Mouse (Mus musculus): ENCODE measurements around the gene Tnip3. TPM values are rescaled to one million over a fixed set of nuclear protein-coding genes. Genes with fewer than 3 reads are reported as not detected.

Tnip3 gene
- polyA plus RNA-seq, 1 experiment from 2014 or later: not detected

- Histone ChIP-seq H3K27ac (no peak overlapping the region), H3K4me1 (no peaks in the 10 kb centered on the region), H3K4me2 (no peak overlapping the region), H3K27me3 (replicated peaks) (no peaks in the 10 kb centered on the region), H3K36me3 (replicated peaks) (no peaks in the 10 kb centered on the region), H3K9ac (no peak overlapping the region), H3K4me3 (no peak overlapping the region), H3K9me3 (no peaks in the 10 kb centered on the region)
- WGBS: 78% methylated on average over 2 of the region's 2 CpGs
- no peak for ATAC-seq (replicated peaks)
Measured at GRCm38 (mm10) chr6:65540138-65540537, 15.0 kb downstream of the Tnip3 start.

- no peak overlapping the region for H3K4me2 ChIP-seq
- no peak overlapping the region for H3K27ac ChIP-seq
- no peaks in the 10 kb centered on the region for H3K27me3 ChIP-seq (replicated peaks)
- no peak for ATAC-seq (replicated peaks)
- no peak overlapping the region for H3K4me3 ChIP-seq
- no peak overlapping the region for H3K9ac ChIP-seq
- H3K4me1 ChIP-seq: no peaks in the 10 kb centered on the region
- no peaks in the 10 kb centered on the region for H3K36me3 ChIP-seq (replicated peaks)
- 90% methylated on average over 3 of the region's 3 CpGs for WGBS
- H3K9me3 ChIP-seq: no peaks in the 10 kb centered on the region
Measured at GRCm38 (mm10) chr6:65541094-65541493, 16.0 kb downstream of the Tnip3 start.

- Histone ChIP-seq H3K36me3 (replicated peaks) (no peaks in the 10 kb centered on the region), H3K4me3 (no peak overlapping the region), H3K4me2 (no peak overlapping the region), H3K27ac (no peak overlapping the region), H3K9ac (no peak overlapping the region), H3K4me1 (no peaks in the 10 kb centered on the region), H3K9me3 (no peaks in the 10 kb centered on the region), H3K27me3 (replicated peaks) (no peaks in the 10 kb centered on the region)
- WGBS: 48% methylated on average over 3 of the region's 3 CpGs
- ATAC-seq (replicated peaks): no peak
Measured at GRCm38 (mm10) chr6:65542391-65542790, 17.3 kb downstream of the Tnip3 start.

DNA sequence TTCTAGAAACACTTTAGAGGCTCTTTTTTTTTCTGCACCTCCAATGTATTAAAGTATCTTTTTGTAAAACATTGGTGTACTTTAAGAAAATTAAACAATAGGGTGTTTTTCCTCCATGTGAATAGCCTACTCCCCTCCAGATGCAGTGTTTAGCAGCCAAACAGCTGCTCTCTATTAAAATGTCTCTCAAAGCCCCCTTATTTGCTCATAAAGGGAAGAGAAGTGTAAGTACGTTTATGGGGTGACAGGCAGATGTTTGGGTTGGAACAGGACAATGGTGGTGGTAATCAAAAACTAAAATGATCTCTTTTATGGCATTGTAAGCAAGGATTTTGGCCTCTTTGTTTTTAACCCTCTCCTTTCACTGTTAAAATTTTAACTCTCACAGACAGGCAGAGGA is 17.8 kb downstream of the Tnip3 start:
- ATAC-seq (replicated peaks): no peak
- 18% methylated on average over 1 of the region's 1 CpGs for WGBS
- H3K27ac ChIP-seq: no peak overlapping the region
- no peaks in the 10 kb centered on the region for H3K27me3 ChIP-seq (replicated peaks)
- H3K9me3 ChIP-seq: no peaks in the 10 kb centered on the region
- H3K4me3 ChIP-seq: no peak overlapping the region
- H3K4me2 ChIP-seq: no peak overlapping the region
- no peaks in the 10 kb centered on the region for H3K4me1 ChIP-seq
- H3K36me3 ChIP-seq (replicated peaks): no peaks in the 10 kb centered on the region
- no peak overlapping the region for H3K9ac ChIP-seq

- H3K4me3 ChIP-seq: no peak overlapping the region
- H3K9me3 ChIP-seq: no peaks in the 10 kb centered on the region
- no peak overlapping the region for H3K27ac ChIP-seq
- no peaks in the 10 kb centered on the region for H3K4me1 ChIP-seq
- H3K36me3 ChIP-seq (replicated peaks): no peaks in the 10 kb centered on the region
- no peak for ATAC-seq (replicated peaks)
- WGBS: 70% methylated on average over 3 of the region's 3 CpGs
- no peak overlapping the region for H3K9ac ChIP-seq
- H3K4me2 ChIP-seq: no peak overlapping the region
- no peaks in the 10 kb centered on the region for H3K27me3 ChIP-seq (replicated peaks)
Measured at GRCm38 (mm10) chr6:65563887-65564656, 39.0 kb downstream of the Tnip3 start.

GRCm38 (mm10) chr6:65564657-65565039 is 39.5 kb downstream of the Tnip3 start:
- WGBS: 81% methylated on average over 2 of the region's 2 CpGs
- Histone ChIP-seq H3K9ac (no peak overlapping the region), H3K4me2 (no peak overlapping the region), H3K9me3 (no peaks in the 10 kb centered on the region), H3K4me3 (no peak overlapping the region), H3K27ac (no peak overlapping the region), H3K36me3 (replicated peaks) (no peaks in the 10 kb centered on the region), H3K4me1 (no peaks in the 10 kb centered on the region), H3K27me3 (replicated peaks) (no peaks in the 10 kb centered on the region)
- no peak for ATAC-seq (replicated peaks)

DNA sequence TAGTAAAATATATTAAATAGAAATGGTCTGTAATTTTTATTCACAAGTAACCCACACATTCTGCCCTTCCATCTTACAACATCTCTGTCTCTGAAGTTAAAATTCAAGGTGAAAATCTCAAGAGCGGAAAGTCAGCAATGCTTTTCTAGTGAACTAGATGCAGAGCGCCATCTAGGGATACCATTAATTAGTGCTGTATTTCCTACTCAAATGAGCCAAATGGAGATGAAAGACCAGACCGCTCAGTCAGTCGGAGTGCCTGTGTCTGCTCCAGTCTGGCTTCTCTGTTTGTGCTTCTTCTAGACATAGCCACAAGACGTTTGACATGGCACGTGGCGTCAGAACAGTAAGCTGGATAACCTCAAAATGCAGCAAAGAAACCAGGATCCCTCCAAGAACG is 44.6 kb downstream of the Tnip3 start:
- Histone ChIP-seq H3K9me3 (no peaks in the 10 kb centered on the region), H3K4me3 (no peak overlapping the region), H3K27ac (no peak overlapping the region), H3K36me3 (replicated peaks) (no peaks in the 10 kb centered on the region), H3K4me1 (no peaks in the 10 kb centered on the region), H3K27me3 (replicated peaks) (no peaks in the 10 kb centered on the region), H3K4me2 (no peak overlapping the region), H3K9ac (no peak overlapping the region)
- no peak; the same call in 1 of the 2 replicates for ATAC-seq (replicated peaks)
- WGBS: 33% methylated on average over 8 of the region's 8 CpGs

DNA sequence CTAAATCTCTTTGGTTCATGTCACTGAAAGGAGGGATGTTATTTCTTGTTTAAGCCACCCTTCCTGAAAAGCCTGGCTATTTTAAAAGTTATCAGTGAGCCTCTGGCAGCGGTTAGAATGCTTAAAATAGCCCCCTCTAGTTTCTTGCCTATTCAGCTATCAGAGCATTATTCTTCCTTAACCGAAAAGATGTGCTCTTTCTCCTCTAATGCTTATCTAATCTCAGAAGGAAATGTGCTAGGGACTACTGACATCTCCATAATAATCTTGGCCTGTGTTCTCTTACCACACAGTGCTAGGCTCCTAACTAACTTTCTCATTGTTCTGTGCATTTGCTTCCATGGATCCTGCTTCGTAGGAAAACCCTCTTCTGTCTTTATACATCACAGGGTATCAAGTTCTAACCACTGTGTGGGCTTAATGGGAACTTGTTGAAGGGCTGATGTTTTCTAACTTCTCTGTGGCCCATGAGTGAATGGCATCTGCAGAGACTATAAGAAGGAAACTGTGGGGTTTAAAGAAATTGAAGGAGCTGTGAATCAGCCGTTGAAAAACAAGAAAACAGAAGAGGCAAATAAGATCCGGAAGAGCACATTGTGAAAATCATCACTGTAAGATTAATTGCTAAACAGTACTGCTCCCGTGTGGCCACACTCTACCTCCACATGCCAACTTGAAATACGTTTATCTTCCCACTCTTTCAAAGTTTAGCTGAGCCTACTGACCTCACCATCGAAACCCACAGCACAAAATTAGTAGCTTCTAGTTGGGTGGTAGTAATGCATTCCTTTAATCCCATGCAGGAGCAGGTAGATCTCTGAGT is 53.2 kb downstream of the Tnip3 start:
- Histone ChIP-seq H3K36me3 (replicated peaks) (no peaks in the 10 kb centered on the region), H3K4me2 (no peak overlapping the region), H3K9ac (no peak overlapping the region), H3K4me3 (no peak overlapping the region), H3K27ac (no peak overlapping the region), H3K9me3 (no peaks in the 10 kb centered on the region), H3K4me1 (no peaks in the 10 kb centered on the region), H3K27me3 (replicated peaks) (no peaks in the 10 kb centered on the region)
- WGBS: 83% methylated on average over 8 of the region's 8 CpGs
- no peak for ATAC-seq (replicated peaks)

DNA sequence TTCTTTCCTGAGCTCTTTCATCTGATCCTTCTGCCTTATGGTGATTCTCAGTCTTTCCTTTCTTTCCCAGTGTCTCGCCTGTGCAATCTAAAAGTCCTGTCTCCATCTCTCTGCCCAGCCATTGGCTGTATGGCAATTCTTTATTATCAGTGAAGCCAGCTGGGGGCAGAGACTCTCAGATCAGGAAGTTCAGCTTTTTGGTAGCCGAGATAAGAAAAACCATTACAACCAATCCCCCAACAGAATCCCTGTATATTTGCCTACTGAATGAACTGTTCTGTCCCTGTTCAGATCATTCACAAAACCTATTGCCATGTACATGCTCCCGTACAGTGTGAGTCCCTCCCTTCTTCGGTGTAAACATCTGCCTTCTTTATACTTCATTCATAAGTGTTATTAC is 57.9 kb downstream of the Tnip3 start:
- no peak overlapping the region for H3K27ac ChIP-seq
- H3K9ac ChIP-seq: no peak overlapping the region
- H3K4me1 ChIP-seq: peaks cover 3% of the 10 kb centered on the region; the same call in 1 of the 2 replicates
- no peak for ATAC-seq (replicated peaks)
- 84% methylated on average over 4 of the region's 4 CpGs for WGBS
- no peaks in the 10 kb centered on the region for H3K36me3 ChIP-seq (replicated peaks)
- no peaks in the 10 kb centered on the region for H3K9me3 ChIP-seq
- H3K4me3 ChIP-seq: no peak overlapping the region
- no peak overlapping the region for H3K4me2 ChIP-seq
- no peaks in the 10 kb centered on the region for H3K27me3 ChIP-seq (replicated peaks)

GRCm38 (mm10) chr6:65584870-65585332 is 59.8 kb downstream of the Tnip3 start:
- H3K27ac ChIP-seq: no peak overlapping the region
- WGBS: 20% methylated on average over 4 of the region's 4 CpGs
- no peaks in the 10 kb centered on the region for H3K9me3 ChIP-seq
- H3K36me3 ChIP-seq (replicated peaks): no peaks in the 10 kb centered on the region
- H3K27me3 ChIP-seq (replicated peaks): no peaks in the 10 kb centered on the region
- H3K4me3 ChIP-seq: no peak overlapping the region
- H3K4me2 ChIP-seq: no peak overlapping the region
- peaks cover 3% of the 10 kb centered on the region; the same call in 1 of the 2 replicates for H3K4me1 ChIP-seq
- no peak overlapping the region for H3K9ac ChIP-seq
- ATAC-seq (replicated peaks): peak; percentile 70

DNA sequence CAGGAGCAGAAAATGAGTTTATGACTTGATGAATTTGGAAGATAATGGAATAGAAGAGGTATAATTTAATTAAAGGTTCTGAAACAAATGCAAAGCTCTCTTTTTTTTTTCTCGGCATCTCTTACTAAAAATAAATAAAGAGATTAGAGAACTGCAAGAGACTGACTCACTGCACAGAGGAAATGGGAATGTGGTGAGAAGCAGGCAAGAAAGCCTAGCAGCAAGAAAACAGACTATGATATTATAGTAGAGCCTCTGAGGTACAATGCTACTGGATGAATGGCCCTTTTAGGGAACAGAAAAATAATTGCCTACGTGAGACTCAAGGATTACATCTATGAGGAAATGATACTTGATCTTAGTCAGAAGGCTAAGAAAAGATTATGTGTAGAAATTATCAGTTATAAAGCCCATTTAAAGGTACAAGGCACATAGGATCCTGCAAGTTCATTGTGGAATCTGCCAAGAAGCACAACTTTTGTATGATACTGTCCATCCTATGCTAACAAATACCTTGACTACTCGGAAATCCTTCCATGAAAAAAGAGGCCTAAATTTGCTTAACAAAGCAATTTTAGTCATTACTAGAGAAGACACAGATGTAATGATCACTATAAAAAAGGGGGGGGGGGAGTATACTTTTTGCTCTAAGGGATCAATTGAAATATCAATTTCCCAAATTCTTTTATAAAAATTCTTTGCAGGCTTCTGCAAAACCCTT is 60.4 kb downstream of the Tnip3 start:
- ATAC-seq (replicated peaks): no peak
- WGBS: 62% methylated on average over 3 of the region's 3 CpGs

GRCm38 (mm10) chr6:65588847-65589246 is 63.7 kb downstream of the Tnip3 start:
- WGBS: 91% methylated on average over 1 of the region's 1 CpGs
- H3K36me3 ChIP-seq (replicated peaks): no peaks in the 10 kb centered on the region
- H3K4me2 ChIP-seq: no peak overlapping the region
- no peak overlapping the region for H3K9ac ChIP-seq
- peaks cover 3% of the 10 kb centered on the region; the same call in 1 of the 2 replicates for H3K4me1 ChIP-seq
- no peak overlapping the region for H3K27ac ChIP-seq
- 0 out of 2 replicates have a peak, but pooled peaks cover 2% of the 10 kb centered on the region for H3K27me3 ChIP-seq (replicated peaks)
- no peak for ATAC-seq (replicated peaks)
- H3K9me3 ChIP-seq: no peaks in the 10 kb centered on the region
- H3K4me3 ChIP-seq: no peak overlapping the region

More for the DNA sequence above, 60.4 kb downstream of the Tnip3 start:
- Histone ChIP-seq H3K27me3 (replicated peaks) (0 out of 2 replicates have a peak, but pooled peaks cover under 1% of the 10 kb centered on the region), H3K9ac (no peak overlapping the region), H3K9me3 (no peaks in the 10 kb centered on the region), H3K4me1 (peaks cover 3% of the 10 kb centered on the region; the same call in 1 of the 2 replicates), H3K36me3 (replicated peaks) (no peaks in the 10 kb centered on the region), H3K4me2 (no peak overlapping the region), H3K27ac (no peak overlapping the region), H3K4me3 (no peak overlapping the region)
